Mouse (Mus musculus) gastrocnemius, postnatal 4 days (tissue): ENCODE data around the gene Tacc3. TPM values are rescaled to one million over a fixed set of nuclear protein-coding genes. Genes with fewer than 3 reads are reported as not detected.
A peak's percentile ranks its signal among the peaks of the same experiment; 100 is the strongest.

Experiments
- DNase-seq, 2 experiments: peaks; one replicate each; pipeline ENCODE4 v3.0.0; 2021 to 2022; ENCODE audit warnings: low spot score in 2 of 2, mixed read lengths in 2 of 2
- total RNA-seq, 2 experiments: library from RNA; stranded (reverse); gene quantifications; 2 replicates each; pipeline ENCODE4 v1.2.3; 2021

Tacc3 gene
- total RNA-seq, 2 experiments from 2014 or later = 31.2 to 33.7 TPM

DNA sequence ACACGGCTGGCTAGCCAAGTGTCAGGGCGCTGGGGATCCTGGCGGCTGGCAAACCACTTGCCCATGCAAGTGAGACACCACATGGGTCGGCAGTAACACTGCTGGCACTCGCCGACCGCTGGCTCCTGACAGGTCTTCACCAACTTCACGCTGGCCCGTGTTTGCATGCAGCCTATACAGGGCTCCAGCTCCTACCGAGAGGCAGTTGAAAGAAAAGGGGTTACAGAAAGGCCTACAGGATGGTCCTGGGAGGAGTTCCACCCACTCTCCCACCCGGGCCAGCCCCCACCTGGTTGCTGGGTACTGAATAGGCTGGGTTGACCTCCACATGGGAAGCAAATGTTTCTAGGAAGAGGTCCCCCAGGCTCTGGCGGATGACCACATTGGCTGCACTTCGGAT lies 3.5 kb upstream of the Tacc3 start:
- no peak for DNase-seq

DNA sequence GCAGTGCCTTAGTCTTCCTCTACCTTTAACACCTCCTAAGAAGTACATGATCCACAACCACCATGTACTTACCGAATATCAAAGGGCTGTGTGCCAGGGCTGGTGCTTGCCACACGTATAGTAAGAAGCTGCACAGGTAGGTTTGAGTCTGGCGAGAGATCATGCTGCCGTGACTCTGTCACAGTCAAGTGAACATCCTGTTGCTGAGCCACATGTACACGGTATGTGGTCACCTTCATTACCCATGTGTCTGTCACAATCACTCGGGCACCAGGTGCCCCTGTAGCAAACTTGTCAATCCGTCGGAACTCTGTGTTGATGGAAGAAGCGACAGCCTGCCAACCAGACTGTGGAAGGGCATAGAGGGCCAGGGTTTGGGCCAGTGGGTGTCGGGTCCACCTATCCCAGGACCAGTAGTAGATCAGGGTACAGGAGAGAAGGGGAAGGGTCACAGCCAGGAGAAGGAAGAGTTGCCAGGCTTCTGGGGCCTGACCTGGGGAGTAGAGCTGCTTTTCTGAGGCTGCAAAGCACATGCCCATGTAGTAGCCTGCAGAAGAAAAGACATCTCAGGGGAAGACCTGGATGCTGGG lies 2.6 kb upstream of the Tacc3 start:
- DNase-seq = no peak

DNA sequence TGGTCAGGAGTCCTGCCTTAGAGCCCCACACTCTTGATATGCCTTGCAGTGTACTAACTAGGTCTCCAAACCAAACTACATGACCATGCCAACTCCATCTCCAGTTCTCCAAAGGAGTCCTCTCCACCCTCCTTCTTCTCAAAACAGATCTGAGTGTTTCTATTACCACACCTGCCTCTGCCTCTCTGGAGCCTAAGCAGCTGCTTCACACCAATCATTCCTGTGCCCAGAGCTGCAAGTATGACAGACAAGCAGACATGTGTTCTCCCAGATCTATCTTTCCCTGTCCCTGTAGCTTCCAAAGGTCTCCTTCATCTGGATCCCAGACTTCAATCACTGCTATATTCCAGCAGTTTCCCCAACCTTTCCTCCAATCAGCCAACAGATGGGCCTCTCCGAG lies 1.2 kb upstream of the Tacc3 start:
- DNase-seq = no peak

DNA sequence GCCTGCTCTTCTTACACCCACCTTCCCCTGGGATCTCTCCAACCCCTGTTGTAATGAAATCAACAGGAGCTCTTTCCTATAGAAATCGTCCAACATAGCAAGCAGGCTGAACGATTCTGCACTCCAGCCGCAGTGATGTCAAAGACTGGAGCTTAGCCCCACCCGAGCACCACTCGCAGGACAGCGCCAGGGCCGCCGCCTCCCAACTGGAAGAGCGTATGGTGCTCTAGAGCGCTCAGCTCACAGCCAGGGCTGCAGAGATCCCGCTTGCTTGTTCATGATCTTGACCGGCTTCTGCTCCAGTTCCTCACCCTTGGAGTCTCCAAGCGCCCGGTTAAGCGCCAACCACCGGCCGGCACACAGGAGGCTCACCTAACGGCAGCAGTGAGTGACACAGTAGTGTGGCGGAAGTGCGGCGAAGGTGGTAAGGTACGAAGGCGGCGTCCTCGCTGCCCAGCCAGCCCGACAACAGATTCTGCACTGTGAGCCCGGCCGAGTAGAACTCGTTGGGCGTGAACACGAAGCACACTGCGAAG lies 609 bp upstream of the Tacc3 start:
- DNase-seq = peak; percentile 40 to 70

DNA sequence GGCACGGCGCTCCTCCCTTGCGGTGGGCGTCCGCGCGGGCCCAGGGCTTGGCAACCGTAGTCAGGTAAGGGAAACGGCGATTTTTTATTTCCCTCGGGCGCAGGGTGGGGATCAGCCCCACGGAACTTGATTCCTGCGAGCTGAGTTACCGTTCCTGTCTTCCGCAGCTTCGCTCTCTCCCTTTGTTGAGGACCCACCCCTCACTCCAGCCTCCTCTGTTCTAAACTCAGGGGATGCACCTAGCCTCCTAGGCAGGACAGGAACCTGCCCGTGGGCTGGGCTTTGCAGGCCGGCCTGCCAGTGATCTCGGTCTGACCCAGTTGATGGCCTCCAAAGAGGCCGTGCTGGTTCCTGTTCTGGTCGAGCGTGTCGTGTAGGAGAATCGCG lies 729 bp downstream of the Tacc3 start:
- DNase-seq = no peak

DNA sequence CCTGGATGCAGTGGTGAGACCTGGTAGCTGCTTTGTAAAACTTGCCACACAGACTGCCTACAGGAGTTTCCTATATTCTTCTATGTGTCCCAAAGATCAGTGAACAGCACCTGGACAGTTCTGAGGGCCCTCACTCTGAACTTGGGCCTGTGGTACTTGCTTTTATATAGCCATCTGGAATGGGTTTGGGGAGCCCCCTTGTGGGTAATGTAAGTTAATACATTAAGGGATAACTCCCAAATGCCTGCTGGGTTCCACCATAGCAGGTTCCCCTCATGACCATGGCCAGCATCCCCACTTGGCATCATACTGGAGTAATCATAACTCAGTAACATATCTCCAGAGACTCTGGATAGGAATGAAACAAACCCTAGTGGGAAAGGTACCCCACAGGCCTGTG lies 10.3 kb downstream of the Tacc3 start:
- DNase-seq = no peak

DNA sequence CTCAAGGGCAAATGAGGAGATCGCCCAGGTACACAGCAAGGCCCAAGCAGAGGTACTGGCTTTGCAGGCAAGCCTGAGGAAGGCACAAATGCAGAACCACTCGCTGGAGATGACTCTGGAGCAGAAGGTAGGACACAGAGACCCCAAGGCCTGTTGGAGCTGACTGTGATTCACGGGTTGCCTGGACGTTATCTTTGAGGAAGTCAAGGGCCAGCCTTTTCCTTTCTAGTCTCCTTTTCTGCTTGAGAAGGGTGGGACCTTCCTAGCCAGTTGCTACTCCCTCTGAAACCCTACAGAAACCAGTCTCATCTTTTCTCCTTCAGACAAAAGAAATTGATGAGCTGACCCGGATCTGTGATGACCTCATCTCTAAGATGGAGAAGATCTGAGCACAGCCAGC lies 13.7 kb downstream of the Tacc3 start:
- no peak for DNase-seq

DNA sequence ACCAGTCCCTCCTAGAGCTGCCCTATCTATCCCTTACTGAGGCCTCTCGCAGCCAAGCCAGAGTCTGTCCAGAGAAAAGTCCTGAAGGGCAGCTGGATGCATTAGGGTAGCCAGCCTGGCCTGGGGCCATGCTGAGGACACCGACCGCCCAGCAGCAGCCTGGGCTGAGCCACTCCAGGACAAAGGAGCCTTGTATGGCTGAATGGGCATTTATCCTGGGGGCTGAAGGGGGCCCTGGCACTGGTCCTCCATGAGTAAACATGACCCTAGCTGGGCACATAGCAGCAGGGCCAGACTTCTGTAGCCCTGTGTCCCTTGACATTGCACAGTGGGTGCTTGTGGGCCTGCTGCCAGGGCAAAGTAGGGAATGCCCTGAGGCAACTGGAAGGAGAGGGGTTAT lies 16.5 kb downstream of the Tacc3 start:
- DNase-seq = peak in 1 of 2 experiments; percentile 41

DNA sequence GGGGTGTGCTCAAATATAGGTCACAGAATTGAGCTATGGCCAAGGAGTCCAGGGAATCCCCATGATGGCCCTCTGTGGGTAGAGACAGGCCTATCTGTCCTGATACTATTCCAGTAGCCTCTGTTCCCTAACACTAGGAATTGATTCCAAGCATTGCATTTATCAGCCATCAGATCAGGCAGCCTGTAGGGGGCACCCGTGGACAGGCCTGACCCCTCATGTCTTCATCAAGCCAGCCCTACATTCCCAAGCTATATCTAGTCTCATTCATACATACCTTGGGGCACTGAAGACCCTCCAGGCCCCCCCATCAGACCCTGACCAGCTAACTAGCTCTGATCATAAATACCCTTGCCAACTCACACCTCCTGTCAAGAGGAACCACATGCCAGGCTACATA lies 18.0 kb downstream of the Tacc3 start:
- DNase-seq = peak in 1 of 2 experiments; percentile 53

DNA sequence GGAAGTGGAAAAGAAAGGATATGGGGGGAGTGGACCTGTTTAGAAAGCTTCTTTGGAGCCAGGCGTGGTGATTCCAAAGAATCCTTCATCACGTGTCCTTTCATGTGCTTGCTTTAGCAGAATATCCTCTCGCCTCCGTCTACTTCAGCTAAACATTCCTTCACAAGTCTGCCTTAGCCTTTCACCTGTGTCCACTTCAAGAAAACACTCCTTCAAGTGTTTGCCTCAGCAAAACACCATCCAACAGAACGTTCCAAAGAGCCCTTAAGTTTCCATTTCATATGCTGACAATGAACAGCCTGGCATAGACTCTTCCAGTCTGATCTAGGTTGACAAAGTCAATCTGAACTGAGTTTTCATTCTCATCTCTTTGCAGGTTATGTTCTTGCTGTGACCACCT lies 20.3 kb downstream of the Tacc3 start:
- DNase-seq = no peak

DNA sequence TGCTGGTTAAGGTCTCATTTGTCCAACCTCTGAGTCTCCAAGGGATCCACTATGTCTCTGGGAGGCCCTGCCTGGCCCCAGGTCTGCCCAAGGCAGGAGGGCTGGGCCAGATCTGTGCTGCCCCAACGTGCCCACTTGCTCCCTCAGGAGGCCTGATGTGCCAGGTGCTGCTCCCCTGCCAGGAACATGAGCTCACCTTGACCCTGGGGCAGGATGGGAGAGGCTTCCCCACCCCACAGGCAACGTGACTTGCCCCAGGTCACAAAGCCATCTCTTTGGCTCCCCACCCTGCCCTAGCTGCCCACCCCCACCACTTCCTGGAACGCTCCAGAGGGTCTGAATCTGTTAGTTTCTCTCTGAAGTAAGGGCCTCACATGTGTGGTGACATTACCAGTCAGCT lies 23.1 kb downstream of the Tacc3 start:
- no peak for DNase-seq

DNA sequence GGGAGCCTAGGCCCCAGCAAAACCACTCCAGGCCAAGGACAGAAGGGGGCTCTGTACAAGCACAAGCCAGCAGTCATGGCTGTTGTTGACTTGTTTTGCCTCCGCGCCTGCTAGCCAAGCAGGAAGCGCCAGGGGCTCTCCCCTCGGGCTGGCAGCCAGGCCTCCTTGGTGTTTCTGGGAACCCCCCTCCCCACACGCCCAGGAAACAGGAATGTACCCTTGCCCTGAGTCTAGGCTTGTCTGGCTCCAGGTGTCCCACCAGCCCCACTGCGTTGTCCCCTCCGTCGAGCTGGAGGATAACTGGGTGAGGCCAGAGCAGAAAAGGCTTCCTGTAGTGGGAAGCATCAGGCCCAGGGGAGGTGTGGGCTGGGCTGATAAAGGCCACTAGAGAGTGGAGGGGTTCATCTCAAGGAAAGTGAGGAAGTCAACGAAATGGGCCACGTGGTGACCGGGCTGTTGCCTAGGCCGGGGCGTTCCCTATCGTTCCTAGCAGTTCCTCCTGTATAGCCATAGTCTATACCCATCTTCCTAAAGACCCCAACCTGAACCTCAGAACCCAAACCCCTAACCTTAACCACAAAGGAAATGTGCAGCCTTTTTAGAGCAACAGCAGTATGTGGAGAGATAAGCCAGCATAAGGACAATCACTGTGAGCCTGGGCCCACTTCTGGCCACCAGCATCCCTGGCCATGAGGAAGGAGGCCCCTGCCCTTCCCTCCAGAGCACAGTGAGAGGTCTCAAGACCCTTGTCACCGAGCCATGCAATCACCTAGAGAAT lies 23.9 kb downstream of the Tacc3 start:
- no peak for DNase-seq

DNA sequence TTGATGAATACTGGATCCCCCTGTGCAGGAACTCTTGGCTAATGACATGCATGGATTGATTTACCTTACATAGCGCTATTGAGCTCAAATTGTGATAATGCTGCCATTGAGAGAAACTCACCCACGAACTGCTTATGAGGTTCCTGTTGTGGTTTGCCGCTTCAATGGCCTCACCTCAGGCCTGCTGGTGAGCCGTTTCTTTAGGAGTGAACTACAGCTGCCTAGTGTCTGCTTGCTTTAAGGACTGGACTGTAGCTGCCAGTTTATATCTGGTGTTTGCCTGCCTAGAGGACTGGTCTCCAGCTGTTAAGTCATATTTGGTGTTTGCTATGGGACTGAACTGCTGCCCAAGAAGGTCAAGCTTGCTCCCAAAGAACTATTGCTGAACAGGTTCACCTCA lies 25.0 kb downstream of the Tacc3 start:
- DNase-seq = no peak

DNA sequence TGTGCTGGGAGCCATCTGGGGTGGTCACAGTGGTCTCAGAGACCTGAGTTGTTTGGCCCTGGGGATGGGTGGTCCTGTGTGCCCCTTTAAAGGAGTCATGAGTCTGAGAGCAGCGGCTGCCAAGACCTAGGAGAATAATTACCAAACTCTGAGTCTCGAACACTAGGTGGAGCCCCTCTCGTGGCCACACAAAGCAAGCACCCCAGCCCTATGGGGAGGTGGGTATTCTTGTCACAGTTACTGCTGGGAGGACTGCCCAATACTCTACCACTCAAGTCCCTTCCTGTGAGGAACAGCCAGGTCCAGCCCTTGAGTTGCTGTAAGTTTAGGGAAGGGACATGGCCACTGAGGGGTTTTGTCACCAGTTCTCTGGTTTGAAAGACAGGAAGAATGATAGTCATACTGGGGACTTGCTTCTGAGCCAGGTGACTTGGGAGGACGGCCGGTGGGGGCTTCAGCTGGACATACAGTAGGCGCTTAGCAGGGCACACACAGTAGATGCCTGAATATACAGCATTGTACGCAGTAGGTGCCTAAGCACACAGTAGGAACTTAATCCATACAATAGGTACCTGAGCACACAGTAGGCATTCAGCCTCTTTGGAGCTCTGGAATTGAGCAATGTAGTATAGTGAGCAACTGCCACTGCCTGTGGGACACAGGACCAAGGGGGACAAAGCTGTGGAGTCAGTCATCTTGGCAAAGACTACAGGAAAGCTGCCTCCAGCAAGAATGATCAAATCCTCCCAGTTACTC lies 26.1 kb downstream of the Tacc3 start:
- DNase-seq = no peak

DNA sequence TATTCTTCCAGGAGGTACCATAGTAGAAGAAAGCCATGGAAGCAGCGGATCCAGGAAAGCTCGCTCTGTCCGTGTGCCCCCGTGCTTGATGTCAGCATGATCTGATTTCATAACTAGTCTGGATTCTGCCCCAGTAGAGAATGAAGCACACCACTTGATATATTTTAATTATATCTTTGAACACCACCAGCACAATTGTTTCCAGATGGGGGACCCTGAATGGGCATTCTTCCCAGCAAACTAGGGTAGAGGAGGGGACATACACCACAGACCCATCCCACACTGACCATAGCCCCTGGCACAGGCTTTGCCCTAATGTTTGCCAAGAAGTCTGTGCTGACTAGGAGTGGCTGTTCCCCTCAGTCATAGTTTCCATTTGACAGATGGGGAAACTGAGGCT lies 27.0 kb downstream of the Tacc3 start:
- no peak for DNase-seq

DNA sequence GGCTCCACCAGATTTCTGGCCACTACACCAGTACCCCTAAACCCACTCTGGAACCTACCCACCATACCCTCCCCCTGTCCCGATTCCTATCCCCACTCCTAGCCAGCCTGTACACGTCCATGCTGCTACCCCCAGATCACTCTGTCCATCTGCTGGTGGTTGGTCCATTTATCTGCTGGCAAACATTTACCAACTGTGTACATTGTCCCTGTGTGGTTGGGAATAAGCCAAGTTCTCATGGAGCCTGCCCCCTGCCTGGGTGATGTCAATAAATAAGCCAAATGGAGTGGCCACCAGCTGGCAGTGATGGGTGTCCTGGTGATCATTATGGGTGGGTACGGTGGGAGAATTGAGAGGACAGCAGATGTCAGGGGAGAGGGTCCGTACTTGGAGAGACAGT lies 29.2 kb downstream of the Tacc3 start:
- DNase-seq = no peak

DNA sequence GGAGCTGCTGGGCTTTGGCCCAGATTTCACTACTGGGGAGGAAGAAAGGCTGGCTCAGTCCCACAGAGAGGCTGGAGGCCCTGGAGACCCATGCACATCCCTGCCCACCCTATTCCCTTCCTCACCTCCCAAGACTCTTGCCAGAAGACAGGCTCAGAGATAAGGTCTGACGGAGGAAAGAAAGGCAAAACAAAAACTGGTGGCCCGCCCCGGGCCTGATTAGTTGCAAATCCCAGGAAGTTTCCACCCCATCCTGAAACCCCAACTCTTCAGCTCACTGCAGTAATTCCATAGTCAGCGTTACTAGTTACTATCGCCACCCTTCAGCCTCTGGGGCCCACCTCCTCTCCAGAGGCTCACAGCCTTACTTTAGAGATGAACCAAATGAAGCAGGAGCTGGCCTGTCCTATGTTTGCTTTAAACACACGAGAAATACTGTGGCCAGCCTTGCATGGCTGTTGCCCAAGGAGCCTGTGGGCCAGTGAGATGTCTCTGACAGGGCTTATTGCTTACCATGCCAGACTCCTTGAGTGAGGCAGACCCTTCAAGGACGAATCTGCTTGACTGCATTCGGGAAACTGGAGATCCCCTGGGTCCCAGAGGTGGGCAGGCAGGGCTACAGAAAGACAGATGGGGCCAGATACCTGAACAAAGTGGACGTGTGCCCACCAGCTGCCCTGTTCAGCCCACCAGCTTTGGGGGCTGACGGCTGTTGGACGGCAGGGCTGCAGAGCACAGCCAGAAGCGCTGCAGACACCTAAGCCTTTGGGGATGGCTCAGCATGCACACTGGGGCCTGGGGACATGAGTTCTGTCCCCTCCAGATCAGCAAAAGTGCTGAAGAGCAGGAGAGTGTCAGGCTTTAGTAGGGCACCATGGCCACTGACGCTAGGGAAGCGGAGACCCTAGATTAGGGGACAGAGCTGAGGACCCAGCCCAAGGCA lies 30.6 kb downstream of the Tacc3 start:
- DNase-seq = no peak

DNA sequence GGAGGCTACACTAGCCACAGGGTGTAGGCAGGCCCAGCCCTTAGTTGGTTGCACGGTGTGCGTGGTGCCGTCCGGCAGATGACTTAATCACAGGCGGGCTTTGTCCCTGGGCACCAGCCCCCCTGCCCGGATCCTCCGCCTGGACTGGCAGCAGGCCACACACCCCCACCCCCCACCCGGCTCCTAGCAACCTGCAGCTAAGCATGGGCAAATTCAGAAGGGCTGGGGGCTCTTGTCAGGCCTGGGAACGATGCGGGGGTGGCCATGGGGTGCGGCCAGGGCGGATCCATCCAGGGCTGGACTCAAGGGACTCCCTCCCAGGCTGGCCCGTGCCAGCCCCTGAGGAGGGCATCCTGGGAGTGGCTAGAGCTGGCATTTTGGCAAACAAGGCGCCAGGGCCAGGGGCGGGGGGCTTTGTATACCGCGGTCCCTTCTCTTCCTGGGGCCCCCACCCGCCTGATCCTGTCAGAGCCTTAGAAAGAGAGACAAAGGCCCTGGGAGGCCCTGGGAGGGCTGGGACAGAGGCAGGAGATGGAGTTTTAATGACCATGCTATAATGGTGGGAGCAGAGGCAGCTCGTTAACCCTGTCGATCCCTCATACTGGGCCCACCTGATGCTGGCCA lies 31.4 kb downstream of the Tacc3 start:
- no peak for DNase-seq

DNA sequence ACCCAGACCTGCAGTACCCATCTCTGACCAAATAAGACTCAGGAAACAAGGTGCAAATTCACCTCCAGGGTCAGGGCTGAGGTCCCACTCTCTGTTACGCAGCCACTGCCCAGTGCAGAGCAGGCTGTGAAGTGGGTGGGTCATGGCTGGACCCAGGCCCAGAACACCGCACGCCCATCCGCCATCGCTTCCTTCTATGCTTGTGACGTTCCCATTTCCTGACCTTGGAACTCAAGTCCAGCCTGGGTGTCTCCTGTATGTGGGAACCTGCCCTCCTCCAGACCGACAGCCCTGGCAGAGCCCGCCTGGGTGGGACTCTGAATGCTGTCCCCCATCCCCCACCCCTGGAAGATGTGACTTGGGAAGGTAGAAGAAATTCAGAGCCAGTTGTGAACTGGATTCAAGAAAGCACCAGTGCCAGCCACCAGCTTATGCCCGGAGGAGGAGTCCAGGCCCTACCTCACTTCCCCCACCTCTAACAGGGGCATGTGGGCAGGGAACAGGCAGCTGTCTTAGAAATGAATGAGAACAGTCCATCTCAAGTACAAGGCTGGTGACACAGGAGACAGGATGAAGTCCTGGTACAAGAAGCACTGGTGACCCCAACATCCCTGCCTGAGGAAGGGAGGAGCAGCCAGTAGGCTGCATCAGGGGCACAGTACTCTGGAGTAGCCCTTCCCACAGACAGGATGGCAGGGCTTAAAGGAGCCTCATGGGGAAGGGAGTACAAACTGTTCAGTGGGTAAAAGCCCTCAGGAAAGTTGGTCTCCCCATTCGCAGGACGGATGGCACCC lies 32.1 kb downstream of the Tacc3 start:
- no peak for DNase-seq

DNA sequence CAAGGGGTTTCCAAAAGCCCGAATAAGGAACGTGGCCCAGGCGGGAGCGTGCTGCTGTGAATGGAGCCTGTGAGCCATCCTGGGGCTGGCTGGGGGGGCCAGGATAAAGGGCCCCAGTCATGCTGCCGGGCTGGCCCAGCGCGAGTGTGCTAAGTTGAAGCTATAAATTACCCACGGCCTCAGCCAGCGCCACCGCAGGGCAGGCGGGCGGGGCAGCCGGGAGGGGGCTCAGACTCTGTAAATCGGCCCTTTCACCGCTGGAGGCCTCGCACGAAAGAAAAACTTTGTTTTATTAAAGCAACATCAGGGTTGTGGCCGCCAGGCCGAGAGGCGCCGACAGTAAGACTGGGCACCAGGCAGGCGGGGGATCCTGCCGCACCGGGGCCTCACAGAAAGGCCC lies 34.5 kb downstream of the Tacc3 start:
- peak in 1 of 2 experiments; percentile 38 for DNase-seq
